Mouse (Mus musculus) neural tube, embryonic 13.5 days (tissue): Measurements from ENCODE around the gene Ube4b. TPM values are rescaled to one million over a fixed set of nuclear protein-coding genes. Genes with fewer than 3 reads are reported as not detected.

Experiments used
- ATAC-seq: fragments of 200-750 bp; cut with Nextera tagmentation; 2 replicates; pipeline ENCODE4 v1.8.0; 2017; ENCODE audit warnings: low read depth, mild to moderate bottlenecking, moderate TSS enrichment, moderate library complexity
- H3K27ac ChIP-seq: fragments of 300-500 bp; sonication (generic); replicated peaks from 2 replicates; pipeline ENCODE4 v1.5.1; 2015; ENCODE audit warnings: moderate library complexity, mild to moderate bottlenecking, inconsistent platforms
- H3K27me3 ChIP-seq: fragments of 300-500 bp; sonication (generic); 2 replicates; pipeline ENCODE4 v1.6.1; 2015; ENCODE audit warnings: mild to moderate bottlenecking, inconsistent platforms
- H3K36me3 ChIP-seq: fragments of 300-500 bp; sonication (generic); 2 replicates; pipeline ENCODE4 v1.6.1; 2015; ENCODE audit warnings: mild to moderate bottlenecking, inconsistent platforms
- H3K4me1 ChIP-seq: fragments of 300-500 bp; sonication (generic); replicated peaks from 2 replicates; pipeline ENCODE4 v1.6.1; 2015; ENCODE audit warnings: inconsistent platforms
- H3K4me2 ChIP-seq: fragments of 300-500 bp; sonication (generic); 2 replicates; pipeline ENCODE4 v1.6.1; 2015; ENCODE audit warnings: inconsistent platforms, mild to moderate bottlenecking, moderate library complexity
- H3K4me3 ChIP-seq: fragments of 300-500 bp; sonication (generic); 2 replicates; pipeline ENCODE4 v1.5.1; 2015; ENCODE audit warnings: mild to moderate bottlenecking, inconsistent platforms
- H3K9ac ChIP-seq: fragments of 300-500 bp; sonication (generic); 2 replicates; pipeline ENCODE4 v1.6.1; 2015; ENCODE audit warnings: moderate library complexity, mild to moderate bottlenecking, inconsistent platforms
- H3K9me3 ChIP-seq: fragments of 300-500 bp; sonication (generic); 2 replicates; pipeline ENCODE4 v1.6.1; 2016; ENCODE audit warnings: inconsistent platforms
- WGBS: fragments of 180-500 bp; shearing (Covaris S2); methylation state at CpG from one replicate; pipeline ENCODE4 v1.1.7; 2015; 5-methylcytosine and 5-hydroxymethylcytosine counted together
- polyA plus RNA-seq: library from polyadenylated mRNA; unstranded; fragments of >200 nt; fragmentation: Nextera tagmentation; extraction: Ambion mirVana; gene quantifications from 2 replicates; pipeline ENCODE4 v1.2.1, GENCODE M21; 2015

Ube4b gene
- polyA plus RNA-seq, 1 experiment from 2014 or later: 58.2 TPM

DNA sequence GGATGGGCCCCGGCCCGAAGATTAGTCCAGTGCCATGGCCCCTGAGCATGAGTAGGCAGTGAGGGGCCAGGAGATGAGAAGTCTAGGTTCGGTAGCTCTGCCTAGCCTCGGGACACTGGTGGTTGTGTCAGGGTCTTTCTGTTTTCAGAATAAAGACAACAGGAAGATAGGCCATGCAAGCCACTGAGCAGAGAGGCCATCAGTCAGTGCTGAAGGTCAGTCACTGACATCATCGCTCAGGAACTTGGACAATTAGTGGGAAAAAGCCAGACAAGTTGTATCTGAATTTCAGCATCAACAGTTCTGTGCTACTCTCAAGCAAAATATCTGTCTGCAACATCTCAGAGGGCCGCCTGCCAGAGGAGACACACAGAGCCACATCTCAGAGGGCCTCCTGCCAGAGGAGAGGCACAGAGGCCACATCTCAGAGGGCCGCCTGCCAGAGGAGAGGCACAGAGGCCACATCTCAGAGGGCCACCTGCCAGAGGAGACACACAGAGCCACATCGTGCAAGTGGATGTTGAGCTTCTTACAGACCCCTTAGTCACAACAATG is 74.9 kb downstream of the Ube4b start:
- no peaks in the 10 kb centered on the region for H3K4me1 ChIP-seq
- peaks cover 93% of the 10 kb centered on the region for H3K36me3 ChIP-seq
- no peaks in the 10 kb centered on the region for H3K9me3 ChIP-seq
- no peak overlapping the region for H3K27ac ChIP-seq
- H3K4me2 ChIP-seq: no peak overlapping the region
- no peak overlapping the region for H3K4me3 ChIP-seq
- H3K27me3 ChIP-seq: no peaks in the 10 kb centered on the region
- no peak for ATAC-seq
- H3K9ac ChIP-seq: no peak overlapping the region
- 87% methylated on average over 8 of the region's 8 CpGs for WGBS

DNA sequence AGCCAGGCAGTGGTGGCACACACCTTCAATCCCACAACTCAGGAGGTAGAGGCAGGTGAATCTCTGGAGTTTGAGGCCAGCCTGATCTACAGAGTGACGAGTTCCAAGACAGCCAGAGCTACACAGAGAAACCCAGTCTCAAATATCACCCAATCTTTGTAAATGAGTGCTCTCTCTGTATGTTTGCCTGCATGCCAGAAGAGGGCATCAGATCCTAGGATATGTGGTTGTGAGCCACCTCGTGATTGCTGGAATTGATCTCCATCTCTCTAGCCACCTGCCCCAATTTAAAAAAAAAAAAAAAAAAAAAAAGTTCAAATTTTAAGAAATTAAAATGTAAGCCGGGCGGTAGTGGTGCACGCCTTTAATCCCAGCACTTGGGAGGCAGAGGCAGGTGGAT is 77.6 kb downstream of the Ube4b start:
- ATAC-seq: no peak
- Histone ChIP-seq H3K9me3 (no peaks in the 10 kb centered on the region), H3K4me2 (no peak overlapping the region), H3K27ac (no peak overlapping the region), H3K36me3 (peaks cover 94% of the 10 kb centered on the region), H3K27me3 (no peaks in the 10 kb centered on the region), H3K4me1 (no peaks in the 10 kb centered on the region), H3K4me3 (no peak overlapping the region), H3K9ac (no peak overlapping the region)
- WGBS: 74% methylated on average over 5 of the region's 5 CpGs

DNA sequence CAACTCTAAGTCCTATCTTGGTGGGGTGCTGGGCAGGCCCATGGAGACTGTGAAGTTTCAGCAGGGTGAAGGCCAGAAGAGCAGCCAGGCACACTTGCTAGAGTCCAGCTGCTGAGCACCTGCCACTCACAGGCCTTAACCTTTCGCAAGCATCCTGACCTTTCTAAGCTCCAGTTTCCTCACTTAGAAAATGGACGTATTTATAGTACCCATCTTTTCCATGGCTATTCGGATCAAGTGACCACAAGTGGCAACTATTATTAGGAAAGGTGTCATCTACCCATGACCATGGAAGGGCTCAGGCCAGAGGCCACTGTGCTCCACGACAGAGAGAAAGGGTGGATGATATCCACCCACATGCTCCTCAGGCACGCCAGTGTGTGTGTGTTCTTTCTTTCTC is 80.7 kb downstream of the Ube4b start:
- no peaks in the 10 kb centered on the region for H3K4me1 ChIP-seq
- H3K27me3 ChIP-seq: no peaks in the 10 kb centered on the region
- WGBS: 86% methylated on average over 5 of the region's 5 CpGs
- no peak overlapping the region for H3K4me3 ChIP-seq
- no peak overlapping the region for H3K27ac ChIP-seq
- H3K4me2 ChIP-seq: no peak overlapping the region
- peaks cover 95% of the 10 kb centered on the region for H3K36me3 ChIP-seq
- H3K9ac ChIP-seq: no peak overlapping the region
- no peak for ATAC-seq
- H3K9me3 ChIP-seq: no peaks in the 10 kb centered on the region

DNA sequence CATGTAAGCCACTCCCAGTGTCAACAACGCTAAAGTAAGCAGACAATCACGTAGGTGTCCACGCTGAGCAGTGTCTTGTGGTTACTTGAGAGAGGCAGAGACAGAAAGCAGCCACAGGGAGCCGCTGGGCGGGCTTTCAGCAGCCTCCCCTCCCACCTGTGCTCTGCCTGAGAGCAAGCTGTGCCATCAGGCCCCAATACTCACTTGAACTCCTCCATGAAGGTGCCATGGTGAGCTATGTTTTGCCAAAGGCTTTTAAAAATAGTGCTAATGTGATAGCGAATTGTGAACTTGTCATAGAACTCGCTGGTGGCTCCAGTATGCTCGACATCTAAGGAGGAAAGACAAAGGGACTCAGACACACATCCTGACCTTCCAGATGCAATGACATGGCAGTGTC is 82.2 kb downstream of the Ube4b start:
- H3K9ac ChIP-seq: no peak overlapping the region
- no peaks in the 10 kb centered on the region for H3K27me3 ChIP-seq
- no peaks in the 10 kb centered on the region for H3K4me1 ChIP-seq
- peaks cover 95% of the 10 kb centered on the region for H3K36me3 ChIP-seq
- H3K4me3 ChIP-seq: no peak overlapping the region
- WGBS: 82% methylated on average over 8 of the region's 8 CpGs
- no peak for ATAC-seq
- H3K4me2 ChIP-seq: no peak overlapping the region
- H3K9me3 ChIP-seq: no peaks in the 10 kb centered on the region
- no peak overlapping the region for H3K27ac ChIP-seq

DNA sequence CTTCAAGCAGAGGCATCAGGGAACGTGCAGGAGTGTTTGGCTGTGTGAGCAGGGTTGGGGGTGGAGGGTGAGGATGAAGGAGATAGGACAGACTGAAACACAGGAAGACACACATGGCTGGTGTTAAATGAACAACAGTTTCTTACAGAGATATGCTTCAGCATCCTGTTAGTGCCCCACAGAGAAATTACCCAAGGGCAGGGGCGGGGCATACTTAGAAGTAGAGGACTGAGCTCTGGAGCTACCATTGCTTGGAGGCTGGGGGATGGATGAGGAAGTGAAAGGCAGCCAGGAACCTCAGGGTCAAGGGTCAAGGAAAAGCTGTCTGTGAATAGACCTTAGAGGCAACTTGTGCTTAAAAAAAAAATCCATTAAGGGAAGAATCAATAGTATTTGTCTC is 85.9 kb downstream of the Ube4b start:
- no peak overlapping the region for H3K4me3 ChIP-seq
- ATAC-seq: no peak
- 81% methylated on average over 2 of the region's 2 CpGs for WGBS
- no peaks in the 10 kb centered on the region for H3K9me3 ChIP-seq
- no peak overlapping the region for H3K9ac ChIP-seq
- H3K36me3 ChIP-seq: peaks cover 97% of the 10 kb centered on the region
- no peaks in the 10 kb centered on the region for H3K27me3 ChIP-seq
- no peak overlapping the region for H3K27ac ChIP-seq
- H3K4me2 ChIP-seq: no peak overlapping the region
- H3K4me1 ChIP-seq: no peaks in the 10 kb centered on the region

DNA sequence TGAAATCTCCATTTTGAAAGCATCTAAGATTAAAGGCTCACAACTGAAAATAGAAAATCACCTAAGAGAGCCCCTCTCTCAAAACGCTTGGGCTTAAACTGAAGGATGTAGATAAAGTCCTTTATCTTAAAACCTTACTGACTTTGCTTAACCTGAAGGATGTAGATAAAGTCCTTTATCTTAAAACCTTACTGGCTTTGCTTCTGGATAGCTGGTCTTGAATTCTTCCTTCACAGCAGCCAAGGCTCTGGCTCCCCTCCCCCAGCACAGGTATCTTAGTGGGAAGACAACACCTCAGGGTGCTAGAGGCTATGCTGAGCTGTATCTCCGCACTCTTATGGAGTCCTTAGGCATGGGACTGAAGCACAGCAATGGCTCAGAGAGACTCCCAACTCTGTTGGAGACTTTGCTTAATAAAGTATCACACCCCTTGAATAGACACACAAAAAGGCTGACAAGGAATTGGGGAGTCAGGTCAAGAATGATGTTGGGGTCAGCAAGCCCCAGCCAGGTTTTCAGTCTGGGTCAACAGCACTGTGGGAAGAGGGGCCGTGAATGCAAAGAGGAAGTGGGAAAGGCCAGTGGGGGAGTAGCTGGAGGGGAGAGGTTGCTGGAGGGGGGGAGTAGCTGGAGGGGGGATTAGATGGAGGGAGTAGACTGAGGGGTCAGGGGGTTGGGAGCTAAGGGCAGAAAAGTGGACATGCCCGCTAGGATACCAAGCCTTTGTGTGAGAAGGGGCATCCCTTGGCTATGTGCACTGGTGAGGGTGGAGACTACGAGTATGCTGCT is 86.9 kb downstream of the Ube4b start:
- 73% methylated on average over 5 of the region's 5 CpGs for WGBS
- H3K4me2 ChIP-seq: no peak overlapping the region

DNA sequence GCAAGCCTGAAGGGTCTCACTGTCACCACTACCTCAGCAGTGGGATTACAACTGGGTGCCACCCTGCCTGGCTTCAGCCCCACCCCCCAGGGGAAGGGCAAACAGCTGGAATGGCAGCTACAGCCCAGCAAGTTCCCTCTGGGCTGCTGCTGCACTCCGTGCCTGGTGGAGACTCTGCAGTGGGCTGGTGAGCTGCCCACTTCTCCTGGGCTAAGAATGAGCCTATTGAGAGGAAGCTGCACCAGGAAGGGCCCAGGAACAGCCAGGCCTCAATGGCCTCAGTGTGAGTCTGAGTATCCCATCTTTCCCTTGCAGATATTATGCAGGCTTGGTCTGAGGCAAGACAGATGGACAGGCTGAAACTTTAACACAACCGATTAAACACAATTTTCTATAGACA is 88.4 kb downstream of the Ube4b start:
- Histone ChIP-seq H3K36me3 (peaks cover 96% of the 10 kb centered on the region), H3K4me2 (no peak overlapping the region), H3K9me3 (no peaks in the 10 kb centered on the region), H3K27ac (no peak overlapping the region), H3K4me1 (no peaks in the 10 kb centered on the region), H3K4me3 (no peak overlapping the region), H3K27me3 (no peaks in the 10 kb centered on the region), H3K9ac (no peak overlapping the region)
- 76% methylated on average over 2 of the region's 2 CpGs for whole genome bisulfite sequencing
- no peak for ATAC-seq

More for the DNA sequence above, 86.9 kb downstream of the Ube4b start:
- no peak for ATAC-seq
- Histone ChIP-seq H3K9ac (no peak overlapping the region), H3K4me3 (no peak overlapping the region), H3K27me3 (no peaks in the 10 kb centered on the region), H3K9me3 (no peaks in the 10 kb centered on the region), H3K27ac (no peak overlapping the region), H3K36me3 (peaks cover 97% of the 10 kb centered on the region), H3K4me1 (no peaks in the 10 kb centered on the region)

DNA sequence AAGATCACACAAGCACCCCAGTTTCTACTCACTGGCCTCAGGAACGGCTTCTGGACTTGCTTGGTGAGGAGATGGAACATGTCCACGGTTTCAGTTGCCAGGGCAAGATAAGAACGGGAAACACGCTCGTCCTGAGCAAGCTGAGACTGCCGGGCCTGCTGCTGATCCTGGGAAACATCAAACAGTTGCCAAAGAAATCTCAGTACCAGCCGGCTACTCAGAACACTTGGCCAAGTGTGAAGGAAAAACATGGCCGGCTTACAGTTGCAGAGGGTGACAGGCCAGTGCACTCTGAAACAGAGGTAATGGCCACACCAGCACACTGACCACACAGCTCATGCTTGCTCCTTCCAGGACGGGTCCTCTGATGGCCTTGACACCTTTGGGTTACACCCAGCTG is 89.2 kb downstream of the Ube4b start:
- H3K4me2 ChIP-seq: no peak overlapping the region
- H3K27ac ChIP-seq: no peak overlapping the region
- ATAC-seq: no peak
- H3K36me3 ChIP-seq: peaks cover 96% of the 10 kb centered on the region
- H3K4me1 ChIP-seq: no peaks in the 10 kb centered on the region
- no peaks in the 10 kb centered on the region for H3K27me3 ChIP-seq
- 91% methylated on average over 9 of the region's 9 CpGs for WGBS
- H3K4me3 ChIP-seq: no peak overlapping the region
- H3K9ac ChIP-seq: no peak overlapping the region
- H3K9me3 ChIP-seq: no peaks in the 10 kb centered on the region

DNA sequence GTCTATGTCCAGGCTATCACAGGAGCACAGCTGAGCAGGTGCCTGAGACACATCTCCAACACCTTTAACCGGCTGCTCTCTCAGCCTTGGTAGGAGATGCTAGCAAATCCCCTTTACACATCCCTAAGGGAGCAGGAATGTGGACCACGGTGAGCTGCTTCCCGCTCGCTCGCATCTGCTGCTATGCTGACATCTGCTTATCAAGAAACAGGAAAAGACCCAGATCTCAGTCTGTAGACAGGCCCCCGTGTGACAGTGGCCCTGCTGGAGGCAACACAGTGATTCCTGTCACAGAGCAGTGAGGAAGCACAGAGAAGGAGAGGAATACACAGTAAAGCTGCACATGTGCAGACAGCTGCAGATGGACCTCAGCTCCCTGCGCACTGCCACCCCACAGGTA is 90.2 kb downstream of the Ube4b start:
- Histone ChIP-seq H3K9me3 (no peaks in the 10 kb centered on the region), H3K4me1 (no peaks in the 10 kb centered on the region), H3K4me3 (no peak overlapping the region), H3K36me3 (peaks cover 93% of the 10 kb centered on the region), H3K9ac (no peak overlapping the region), H3K4me2 (no peak overlapping the region), H3K27me3 (no peaks in the 10 kb centered on the region), H3K27ac (no peak overlapping the region)
- no peak for ATAC-seq
- WGBS: 91% methylated on average over 7 of the region's 7 CpGs

DNA sequence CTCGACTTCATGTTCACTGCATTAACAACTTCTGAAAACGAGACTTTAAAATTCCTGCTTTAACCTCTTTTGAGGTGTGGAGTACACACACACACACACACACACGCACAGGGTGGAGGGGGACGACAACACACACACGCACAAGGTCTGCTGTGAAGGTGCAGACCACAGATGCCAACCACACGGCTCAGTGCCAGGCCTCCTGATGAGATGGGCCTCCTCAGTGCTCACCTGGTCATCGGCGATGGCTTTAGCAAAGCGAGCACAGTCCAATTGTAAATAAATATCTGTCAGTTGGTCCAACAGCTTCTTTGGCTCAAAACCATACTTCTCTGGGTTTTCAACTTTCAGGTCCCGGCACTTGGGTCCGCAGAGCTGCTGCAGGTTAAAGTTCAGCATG is 91.7 kb downstream of the Ube4b start:
- Histone ChIP-seq H3K9me3 (no peaks in the 10 kb centered on the region), H3K4me3 (no peak overlapping the region), H3K9ac (no peak overlapping the region), H3K4me2 (no peak overlapping the region), H3K27ac (no peak overlapping the region), H3K4me1 (no peaks in the 10 kb centered on the region), H3K36me3 (peaks cover 93% of the 10 kb centered on the region), H3K27me3 (no peaks in the 10 kb centered on the region)
- ATAC-seq: no peak
- 93% methylated on average over 11 of the region's 11 CpGs for WGBS

DNA sequence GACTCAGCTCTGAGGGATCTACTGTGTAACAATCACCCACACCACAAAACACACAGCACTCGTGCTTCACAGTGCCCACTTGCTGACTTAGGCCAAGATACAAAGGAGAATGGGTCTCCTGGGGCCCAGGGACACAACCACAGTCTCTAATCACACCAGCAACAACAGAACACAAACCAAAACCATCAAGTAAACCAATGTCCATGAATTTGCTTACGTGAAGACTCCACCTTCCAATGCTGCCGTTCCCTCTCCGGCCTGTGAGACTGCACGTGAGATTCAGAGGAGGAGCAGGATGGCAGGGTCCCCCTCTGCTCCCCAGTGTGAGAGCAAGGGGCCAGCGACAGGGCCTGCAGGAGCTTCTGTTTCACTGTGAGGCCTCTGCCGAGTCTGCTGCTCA is 93.8 kb downstream of the Ube4b start:
- Histone ChIP-seq H3K27me3 (no peaks in the 10 kb centered on the region), H3K4me1 (no peaks in the 10 kb centered on the region), H3K9ac (no peak overlapping the region), H3K36me3 (peaks cover 94% of the 10 kb centered on the region), H3K9me3 (no peaks in the 10 kb centered on the region), H3K4me2 (no peak overlapping the region), H3K4me3 (no peak overlapping the region), H3K27ac (no peak overlapping the region)
- no peak for ATAC-seq
- WGBS: 86% methylated on average over 7 of the region's 7 CpGs

DNA sequence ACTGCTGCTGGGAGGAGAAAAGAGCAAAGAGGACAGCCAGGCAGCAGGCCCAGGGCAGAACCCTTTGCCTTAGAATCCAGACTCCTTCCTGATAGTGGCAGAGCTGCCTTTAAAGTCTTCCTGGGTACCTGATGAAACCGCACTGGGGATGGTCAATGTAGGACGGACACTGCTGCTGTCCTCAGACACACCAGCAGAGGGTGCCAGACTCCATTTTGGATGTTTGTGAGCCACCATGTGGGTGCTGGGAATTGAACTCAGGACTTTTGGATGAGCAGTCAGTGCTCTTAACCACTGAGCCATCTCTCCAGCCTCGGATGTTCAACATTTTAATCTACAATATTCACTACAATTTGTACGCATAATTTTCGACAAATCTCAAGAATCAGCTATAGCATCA is 96.1 kb downstream of the Ube4b start:
- 96% methylated on average over 5 of the region's 5 CpGs for WGBS
- no peak overlapping the region for H3K4me3 ChIP-seq
- H3K36me3 ChIP-seq: peaks cover 85% of the 10 kb centered on the region
- H3K27me3 ChIP-seq: no peaks in the 10 kb centered on the region
- H3K4me2 ChIP-seq: no peak overlapping the region
- H3K27ac ChIP-seq: no peak overlapping the region
- ATAC-seq: no peak
- H3K4me1 ChIP-seq: no peaks in the 10 kb centered on the region
- H3K9ac ChIP-seq: no peak overlapping the region
- no peaks in the 10 kb centered on the region for H3K9me3 ChIP-seq

DNA sequence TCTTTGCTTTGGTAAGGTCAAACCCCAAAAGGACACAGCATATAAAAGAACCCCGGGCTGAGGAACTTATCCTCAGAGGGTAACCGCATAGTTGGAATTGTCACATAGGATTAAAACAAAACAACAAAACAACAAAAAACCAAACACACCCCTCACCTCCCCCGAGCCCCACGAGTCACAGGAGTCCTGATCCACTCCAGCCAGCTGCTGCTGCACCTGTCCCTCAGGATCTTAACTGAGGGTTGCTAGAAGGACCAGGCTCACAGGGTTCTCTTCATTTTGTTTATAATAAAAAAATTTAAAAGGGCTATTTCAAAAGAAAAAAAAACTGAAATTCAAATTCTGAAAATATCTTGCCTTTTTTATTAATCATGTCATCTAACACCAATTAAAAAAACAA is 97.8 kb downstream of the Ube4b start:
- Histone ChIP-seq H3K9me3 (no peaks in the 10 kb centered on the region), H3K27me3 (no peaks in the 10 kb centered on the region), H3K9ac (no peak overlapping the region), H3K4me3 (no peak overlapping the region), H3K27ac (no peak overlapping the region), H3K36me3 (peaks cover 67% of the 10 kb centered on the region), H3K4me1 (no peaks in the 10 kb centered on the region), H3K4me2 (no peak overlapping the region)
- 89% methylated on average over 4 of the region's 4 CpGs for WGBS
- no peak for ATAC-seq
